Mouse (Mus musculus): Measurements from ENCODE around the gene St3gal3. TPM values are rescaled to one million over a fixed set of nuclear protein-coding genes. Genes with fewer than 3 reads are reported as not detected.

The St3gal3 gene
- total RNA-seq, 4 experiments from 2014 or later: 61.5 to 67.5 (median 67.2) TPM

- peak; percentile 55 for DNase-seq (ENCODE audit: low spot score)
Observed at GRCm38 (mm10) chr4:117986766-117987165, 147.9 kb downstream of the St3gal3 start.

DNA sequence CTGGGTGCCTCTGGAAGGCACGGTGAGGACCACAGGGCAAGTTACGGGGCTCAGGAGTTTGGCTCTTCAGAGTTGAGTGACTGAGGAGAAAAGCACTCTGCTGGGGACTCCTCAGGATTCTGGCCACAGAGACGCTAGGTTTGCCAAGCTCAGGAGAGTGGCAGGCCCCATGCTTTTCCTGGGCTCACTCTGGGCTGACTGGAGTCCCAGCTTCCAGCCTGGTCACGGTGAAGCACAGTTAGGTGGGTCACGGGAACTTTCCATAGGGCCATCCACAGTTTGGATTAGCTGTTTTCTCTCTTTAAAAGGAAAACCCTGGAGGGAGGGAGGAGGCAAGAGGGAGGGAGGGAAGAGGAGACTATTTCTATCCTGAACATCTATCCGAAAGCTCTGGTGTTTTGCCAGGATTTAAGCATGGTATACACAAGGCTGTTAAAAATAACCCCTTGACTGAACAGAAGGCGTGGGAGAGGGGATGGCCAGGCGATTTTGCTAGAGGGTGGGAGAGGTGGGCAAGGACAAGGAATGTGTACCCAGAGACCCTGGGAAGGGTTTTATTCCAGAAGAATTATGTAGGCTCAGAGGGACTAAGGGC is 149.6 kb downstream of the St3gal3 start:
- DNase-seq (ENCODE audit: low spot score): no peak

DNA sequence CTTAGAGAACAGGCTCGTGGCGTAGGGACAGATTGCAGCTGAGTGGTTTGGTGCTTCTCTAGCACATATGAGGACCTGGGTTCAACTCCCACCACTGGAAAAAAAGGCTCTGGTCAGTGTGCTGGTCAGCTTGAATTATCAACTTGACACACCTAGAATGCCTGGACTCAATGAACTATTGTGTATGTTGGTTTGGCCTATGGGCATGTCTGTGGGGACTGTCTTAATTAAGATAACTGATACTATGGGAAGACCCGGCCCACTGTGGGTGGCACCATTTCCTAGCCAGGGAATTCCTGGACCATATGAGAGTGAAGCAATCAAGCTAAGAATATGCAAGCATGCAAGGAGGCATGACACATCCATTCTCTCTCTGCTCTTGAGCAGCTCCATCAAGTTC is 150.5 kb downstream of the St3gal3 start:
- DNase-seq (ENCODE audit: low spot score): no peak

- peak; percentile 70 for DNase-seq (ENCODE audit: low spot score)
Observed at GRCm38 (mm10) chr4:117982706-117983105, 152.0 kb downstream of the St3gal3 start.

- DNase-seq (ENCODE audit: low spot score): no peak
Observed at GRCm38 (mm10) chr4:117981518-117981917, 153.2 kb downstream of the St3gal3 start.

DNA sequence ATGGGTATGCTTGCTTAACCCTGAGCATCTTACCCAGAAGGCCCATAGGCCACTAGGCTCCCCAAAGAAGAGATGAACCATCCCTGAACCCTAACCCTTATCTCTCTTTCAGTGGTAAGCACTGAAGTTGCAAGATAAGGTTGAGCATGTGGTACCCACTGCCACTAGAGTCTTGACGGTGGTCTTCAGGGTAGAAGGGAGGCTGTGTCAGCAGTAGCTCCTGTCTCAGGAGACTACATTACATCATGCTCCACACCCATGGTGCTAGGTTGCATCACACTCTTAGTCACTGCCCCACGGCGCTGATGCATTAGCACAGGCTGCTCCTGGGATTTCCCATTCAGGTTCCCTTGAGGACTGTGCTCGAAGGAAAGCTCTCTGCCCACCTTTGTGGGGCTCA is 154.6 kb downstream of the St3gal3 start:
- no peak for DNase-seq (ENCODE audit: low spot score)

- DNase-seq (ENCODE audit: low spot score): no peak
Observed at GRCm38 (mm10) chr4:117979181-117979580, 155.5 kb downstream of the St3gal3 start.

DNA sequence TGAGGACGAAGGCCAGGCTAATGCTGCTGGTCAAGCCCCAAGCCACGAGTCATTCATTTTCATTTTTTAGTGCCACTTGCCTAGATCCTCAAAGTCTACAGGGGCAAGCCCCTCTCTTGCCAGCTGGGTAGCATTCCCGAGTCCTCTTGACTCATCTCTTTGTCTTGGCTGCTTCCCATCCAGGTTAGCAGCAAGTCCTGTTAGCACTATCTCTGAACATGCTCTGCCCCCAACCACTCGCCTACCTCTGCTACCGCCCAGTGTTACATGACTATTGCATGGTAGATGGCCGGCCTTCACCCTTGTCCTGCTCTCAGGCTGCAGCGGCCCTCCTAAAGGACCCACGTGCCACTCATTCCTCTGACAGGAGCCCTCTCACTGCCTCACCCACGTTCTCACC is 156.4 kb downstream of the St3gal3 start:
- DNase-seq (ENCODE audit: low spot score): no peak

- DNase-seq (ENCODE audit: low spot score): no peak
Observed at GRCm38 (mm10) chr4:117977841-117978240, 156.9 kb downstream of the St3gal3 start.

DNA sequence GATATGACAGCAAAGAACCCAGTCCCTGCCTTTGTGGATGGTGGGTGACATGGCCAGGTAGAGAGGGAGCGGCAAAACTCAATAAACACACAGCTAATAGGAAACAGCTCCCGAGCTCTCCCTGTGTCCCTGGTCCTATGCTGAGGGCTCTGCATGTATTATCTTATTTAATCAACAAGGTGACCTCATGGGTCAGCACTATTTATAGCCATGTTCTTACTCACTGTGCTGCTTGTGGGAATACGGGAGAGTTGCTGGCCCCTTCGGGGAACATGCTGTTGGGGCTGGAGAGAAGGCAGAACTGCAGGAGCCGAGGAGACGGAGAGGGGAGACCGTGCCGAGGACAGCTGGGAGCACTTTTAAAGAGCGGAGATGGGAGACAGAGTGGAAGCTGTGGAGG is 157.3 kb downstream of the St3gal3 start:
- no peak for DNase-seq (ENCODE audit: low spot score)

- no peak for DNase-seq (ENCODE audit: low spot score)
Observed at GRCm38 (mm10) chr4:117975820-117976219, 158.9 kb downstream of the St3gal3 start.

DNA sequence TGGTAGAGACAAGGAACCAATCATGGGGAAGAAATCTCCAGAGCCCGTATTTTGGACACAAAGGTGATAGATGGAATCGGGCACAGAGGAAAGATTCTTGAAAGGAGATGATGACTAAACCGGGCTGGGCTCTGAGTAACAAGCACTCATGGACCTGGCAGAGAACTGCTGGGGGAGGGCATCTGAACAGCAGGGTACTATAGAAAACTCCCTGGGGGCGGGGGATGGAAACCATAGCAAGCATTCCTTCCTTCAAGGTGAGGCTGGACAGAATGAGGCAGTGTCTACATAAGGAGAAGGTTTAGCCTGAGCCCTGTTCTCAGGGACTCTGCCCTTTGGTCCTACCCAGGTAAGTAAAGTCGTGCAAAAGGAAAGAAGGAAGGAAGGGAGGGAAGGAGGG is 160.0 kb downstream of the St3gal3 start:
- no peak for DNase-seq (ENCODE audit: low spot score)

GRCm38 (mm10) chr4:117972999-117973398 is 161.7 kb downstream of the St3gal3 start:
- DNase-seq (ENCODE audit: low spot score): no peak

DNA sequence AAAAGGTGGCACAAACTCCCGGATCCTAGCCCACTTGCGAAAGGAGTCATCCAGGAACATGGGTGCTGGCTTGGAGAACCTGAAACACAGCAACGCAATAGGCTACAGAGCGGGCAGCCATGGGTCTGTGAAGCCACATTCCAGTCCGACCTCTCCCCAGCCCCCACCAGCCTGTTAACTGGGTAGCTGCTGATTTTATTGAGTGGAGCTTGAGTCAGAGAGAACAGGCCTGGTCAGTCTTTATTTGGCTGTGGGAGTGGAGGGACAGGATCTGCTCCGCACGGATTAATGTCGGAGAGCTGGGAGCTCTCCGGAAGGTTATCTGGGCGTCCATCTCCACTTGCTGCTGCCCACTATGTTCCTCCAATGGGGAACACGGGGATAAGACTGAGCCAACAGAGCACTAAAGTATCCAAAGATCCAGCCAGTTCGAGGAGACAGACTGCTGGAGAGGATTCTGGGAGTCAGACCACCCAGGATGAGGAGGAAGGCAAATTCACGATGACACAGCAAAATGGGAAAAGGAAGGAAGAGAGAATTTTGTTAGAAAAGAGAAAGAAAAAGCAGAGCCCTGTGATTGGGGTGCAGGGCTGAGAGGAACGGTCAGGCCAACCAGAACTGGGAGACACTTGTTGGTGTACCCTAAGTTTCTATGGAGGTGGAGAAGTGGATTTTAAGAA is 170.2 kb downstream of the St3gal3 start:
- no peak for DNase-seq (ENCODE audit: low spot score)

- no peak for DNase-seq (ENCODE audit: low spot score)
Observed at GRCm38 (mm10) chr4:117957492-117957891, 177.2 kb downstream of the St3gal3 start.

GRCm38 (mm10) chr4:117947493-117947892 is 187.2 kb downstream of the St3gal3 start:
- DNase-seq (ENCODE audit: low spot score): no peak

DNA sequence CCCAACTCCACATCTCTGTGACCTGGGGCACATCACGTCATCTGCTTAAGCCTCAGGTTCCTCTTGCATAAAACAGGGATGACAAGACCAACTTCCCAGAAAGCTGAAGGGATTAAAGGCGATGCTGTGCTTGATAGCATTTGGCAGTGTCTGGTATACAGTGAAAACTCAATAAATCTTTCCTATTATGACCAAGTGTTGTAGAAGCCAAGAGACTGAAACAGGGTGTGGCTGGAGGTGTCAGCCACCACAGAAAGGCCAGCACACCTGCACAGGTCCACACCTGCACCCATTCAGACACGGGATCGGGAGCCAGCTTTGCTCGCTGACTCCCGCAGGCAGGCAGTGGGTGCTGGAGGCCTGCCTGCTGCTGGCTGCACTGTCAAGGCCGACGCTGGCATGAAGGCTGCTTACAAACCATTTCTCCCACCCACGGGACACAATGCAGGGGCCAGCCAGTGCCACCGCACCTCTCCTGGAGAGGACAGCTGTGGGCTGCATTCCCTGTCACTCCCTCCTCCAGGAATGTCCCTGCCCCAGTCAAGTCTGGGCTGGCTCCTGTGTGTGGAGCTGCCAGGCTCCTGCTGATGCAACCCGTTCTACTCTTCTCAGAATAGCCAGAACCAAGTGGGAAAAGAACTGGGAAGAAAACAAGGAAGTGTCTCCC is 187.9 kb downstream of the St3gal3 start:
- no peak for DNase-seq (ENCODE audit: low spot score)

DNA sequence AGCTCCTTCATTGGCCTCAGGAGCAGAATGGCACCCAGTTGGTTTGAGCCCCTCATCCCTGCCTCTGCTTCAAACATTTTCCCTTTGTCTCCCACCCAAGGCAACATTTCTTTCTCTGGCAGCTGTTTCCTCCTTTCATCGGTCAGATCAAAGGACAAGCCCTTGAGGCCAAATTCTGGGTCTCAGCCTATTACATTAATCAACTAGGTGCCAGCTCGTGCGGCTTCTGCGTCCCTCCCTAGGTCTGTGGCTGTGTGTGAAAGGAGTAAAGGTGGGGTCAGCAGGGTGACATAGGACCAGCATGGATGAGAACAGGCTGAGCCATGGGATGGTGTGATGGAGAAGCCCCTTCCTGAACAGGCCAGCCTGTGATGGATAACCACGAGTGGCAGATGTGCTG is 191.4 kb downstream of the St3gal3 start:
- DNase-seq (ENCODE audit: low spot score): no peak

GRCm38 (mm10) chr4:117936964-117937363 is 197.8 kb downstream of the St3gal3 start:
- no peak for DNase-seq (ENCODE audit: low spot score)

DNA sequence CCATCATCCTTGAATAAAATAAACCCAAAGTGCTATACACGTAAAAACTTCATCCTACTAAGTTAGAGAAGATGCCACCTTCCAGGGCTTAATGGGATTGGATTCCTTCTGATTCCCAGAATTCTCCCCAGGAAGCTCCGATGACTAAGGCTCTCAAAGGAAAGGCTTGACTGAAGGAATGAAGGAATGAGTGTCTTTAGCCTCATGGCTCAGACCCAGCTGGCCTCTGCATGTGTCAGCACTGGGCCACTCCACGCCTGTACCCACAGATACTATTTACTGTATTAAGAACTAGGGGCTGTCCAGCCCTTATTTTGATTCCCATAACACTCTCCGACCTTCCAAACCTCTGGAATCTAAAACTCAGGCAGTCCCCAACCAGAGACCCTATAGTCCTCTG is 200.6 kb downstream of the St3gal3 start:
- DNase-seq (ENCODE audit: low spot score): no peak

- no peak for DNase-seq (ENCODE audit: low spot score)
Observed at GRCm38 (mm10) chr4:117933248-117933647, 201.5 kb downstream of the St3gal3 start.

DNA sequence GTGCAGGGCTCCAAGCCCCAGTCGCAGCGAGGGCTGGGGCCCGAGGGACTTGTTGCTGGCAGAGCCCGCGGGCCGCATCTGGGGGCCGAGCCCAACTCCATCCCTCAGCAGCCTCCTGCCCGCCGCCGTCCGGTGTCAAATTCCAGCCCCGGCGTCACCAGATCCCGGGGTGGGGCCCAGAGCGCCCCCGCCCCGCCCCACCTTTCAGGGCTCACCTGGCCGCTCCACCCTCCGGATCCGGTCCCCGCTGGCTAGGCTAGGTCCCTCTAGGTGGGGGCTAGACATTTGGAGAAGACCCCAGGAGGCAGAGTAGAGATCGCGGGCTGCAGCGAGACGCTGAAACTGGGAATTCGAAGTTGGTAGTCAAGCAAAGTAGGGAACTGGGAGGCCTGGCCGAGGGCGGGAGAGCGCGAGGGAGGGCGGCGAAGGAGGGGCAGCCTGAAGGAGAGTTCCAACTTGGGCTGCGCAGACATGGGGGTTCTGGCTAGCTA is 205.3 kb downstream of the St3gal3 start, which contains the start of gene Artn:
Gene Artn (minus strand): TSS at position 373 of the 491 bp plus-strand sequence.
- DNase-seq (ENCODE audit: low spot score): no peak

Data from heart, adult 8-10 months (tissue).